In the genomic region with DNA sequence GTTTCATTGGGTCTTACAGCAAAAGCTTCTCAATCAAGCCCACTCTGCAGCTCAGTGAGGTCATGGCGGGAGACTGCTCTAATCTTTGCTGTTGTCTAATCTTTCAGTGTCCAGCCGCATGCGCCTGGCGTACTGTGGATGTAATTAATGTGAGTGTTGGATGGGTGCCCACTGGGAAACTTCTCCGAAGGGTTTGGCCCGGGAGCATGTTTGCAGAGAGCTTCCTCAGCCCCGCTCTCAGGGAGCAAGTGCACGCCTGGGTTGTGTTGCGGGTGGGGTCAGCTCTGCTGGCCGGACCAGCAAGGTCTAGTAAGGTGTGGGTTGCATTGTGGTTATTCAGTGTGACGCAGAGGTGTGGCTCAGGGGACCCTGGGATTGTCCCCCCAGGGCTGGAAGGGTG, we compare ENCODE assay signal across 8 mouse cellular contexts. TPM values are rescaled to one million over a fixed set of nuclear protein-coding genes. Genes with fewer than 3 reads are reported as not detected.
DNase-seq lines count a peak whose midpoint lies in the region; ATAC-seq and TF ChIP-seq lines count a peak whose summit lies in the region.

No protein-coding gene starts in this region.

- peaks cover 40% of the 10 kb centered on the region for H3K4me1 ChIP-seq in heart, embryonic 16.5 days (ENCODE audit: control insufficient read depth, insufficient read depth, low read length)
- peaks cover 12% of the 10 kb centered on the region for H3K4me1 ChIP-seq in stomach, postnatal 0 days (replicated peaks; ENCODE audit: control insufficient read depth, insufficient read depth)

- H3K4me3 ChIP-seq in heart, embryonic 16.5 days (ENCODE audit: low read length): no peak overlapping the region
- H3K4me3 ChIP-seq in stomach, postnatal 0 days (ENCODE audit: low read depth, low read length): no peak overlapping the region

- H3K27me3 ChIP-seq in heart, embryonic 16.5 days (ENCODE audit: control insufficient read depth, insufficient read depth, low read length): no peaks in the 10 kb centered on the region
- no peaks in the 10 kb centered on the region for H3K27me3 ChIP-seq in stomach, postnatal 0 days (ENCODE audit: control insufficient read depth, insufficient read depth, low read length)

- peak; percentile 70; the same call in 1 of the 2 replicates for ATAC-seq in heart, embryonic 16.5 days (replicated peaks; ENCODE audit: extremely low read depth, insufficient read depth, low FRiP score)
- ATAC-seq in stomach, postnatal 0 days (ENCODE audit: low FRiP score, low TSS enrichment): peak; percentile 15
- no peak for ATAC-seq in erythroblast, adult 5-6 weeks (replicated peaks; ENCODE audit: low FRiP score, poor library complexity, severe bottlenecking)

- H3K27ac ChIP-seq in heart, embryonic 16.5 days (ENCODE audit: low read length): peak overlapping the region; percentile 70
- peak overlapping the region; percentile 69 for H3K27ac ChIP-seq in stomach, postnatal 0 days (replicated peaks)

- no peaks in the 10 kb centered on the region for H3K36me3 ChIP-seq in heart, embryonic 16.5 days (ENCODE audit: control insufficient read depth, insufficient read depth)
- H3K36me3 ChIP-seq in stomach, postnatal 0 days (ENCODE audit: control insufficient read depth, insufficient read depth, low read length): no peaks in the 10 kb centered on the region

- TF ChIP-seq CTCF in stomach, postnatal 0 days (IDR thresholded peaks at IDR 0.05; ENCODE audit: low read depth): no peak

- H3K9me3 ChIP-seq in heart, embryonic 16.5 days (replicated peaks; ENCODE audit: control insufficient read depth, low read length): no peaks in the 10 kb centered on the region
- H3K9me3 ChIP-seq in stomach, postnatal 0 days (ENCODE audit: control insufficient read depth, low read length): no peaks in the 10 kb centered on the region

- H3K4me2 ChIP-seq in heart, embryonic 16.5 days (ENCODE audit: low read depth, low read length): peak overlapping the region; percentile 50
- H3K4me2 ChIP-seq in stomach, postnatal 0 days (replicated peaks; ENCODE audit: low read depth): peak overlapping the region; percentile 24

- DNase-seq in cerebellum, postnatal 14 days: peak; percentile 58 to 59
- DNase-seq in cerebellum, adult 9-10 months: no peak
- DNase-seq in adrenal gland, adult 2 months: peak; percentile 76
- peak; percentile 73 for DNase-seq in large intestine, adult 2 months (ENCODE audit: low read depth, low spot score)
- peak; percentile 79 for DNase-seq in stomach, postnatal 0 days (ENCODE audit: low spot score)
- DNase-seq in frontal cortex, adult 2 months (ENCODE audit: extremely low spot score in 1 of 2, low spot score in 1 of 2): no peak

- 21% methylated on average over 11 of the region's 11 CpGs for WGBS in heart, embryonic 16.5 days
- WGBS in large intestine, adult 2 months: 1% methylated on average over 11 of the region's 11 CpGs
- 5% methylated on average over 11 of the region's 11 CpGs for WGBS in stomach, postnatal 0 days

- TF ChIP-seq EP300 in stomach, postnatal 0 days (optimal IDR thresholded peaks at IDR 0.05): no peak

- H3K9ac ChIP-seq in heart, embryonic 16.5 days (ENCODE audit: low read length): peak overlapping the region; percentile 38
- H3K9ac ChIP-seq in stomach, postnatal 0 days (ENCODE audit: low read length): no peak overlapping the region

RNA-seq across cellular contexts. Expression of a gene that starts 27.6 kb away (rescaled TPM):
- total RNA-seq in adrenal gland, adult 2 months (2021): 10 to 100 TPM; 14.0 to 25.5 TPM
- 24.1 and 24.8 TPM in 2 replicates for polyA plus RNA-seq in adrenal gland, adult 2 months (2012; rRNA removed)
- polyA plus RNA-seq in heart, embryonic 16.5 days (2015; fragmentation: Nextera tagmentation; extraction: Ambion mirVana): 12.4 and 12.6 TPM in 2 replicates
- polyA plus RNA-seq in large intestine, adult 2 months (2012; rRNA removed): 30.7 and 51.2 TPM in 2 replicates
- 10.3 and 12.0 TPM in 2 replicates for polyA plus RNA-seq in stomach, postnatal 0 days (2015; fragmentation: Nextera tagmentation; extraction: Ambion mirVana)
- polyA plus RNA-seq in frontal cortex, adult 2 months (2012; rRNA removed): 19.5 and 20.2 TPM in 2 replicates
- 6.9 and 8.8 TPM in 2 replicates for total RNA-seq in erythroblast, adult 5-6 weeks (2015; ENCODE audit: low replicate concordance)
- total RNA-seq in erythroblast, adult 5-6 weeks (2017; ENCODE audit: low replicate concordance): 5.1 and 6.0 TPM in 2 replicates

Comparison
In these comparisons a context has a peak if more than half of its experiments do, and no peak if none do; other contexts are left out.
1. DNase-seq: peak in cerebellum, postnatal 14 days (2 of 2), adrenal gland, adult 2 months (single experiment), large intestine, adult 2 months (single experiment) and stomach, postnatal 0 days (single experiment); none in cerebellum, adult 9-10 months (single experiment) and frontal cortex, adult 2 months (0 of 2).